Mouse (Mus musculus) left cerebral cortex, postnatal 36 days (tissue): ENCODE results near the gene Gpc6. TPM values are rescaled to one million over a fixed set of nuclear protein-coding genes. Genes with fewer than 3 reads are reported as not detected.

ENCODE experiments used
- DNase-seq, 2 experiments: peaks; one replicate each; pipeline ENCODE4 v3.0.0; 2021 to 2022; ENCODE audit warnings: low spot score in 2 of 2, mixed read lengths in 1 of 2
- intact Hi-C: fragments of 180-260 bp; cut with DNase I; formaldehyde crosslinking; loops from one replicate; pipeline ENCODE4 v1.15.1; 2025
- total RNA-seq, 2 experiments: library from RNA; stranded (reverse); gene quantifications; 2 replicates each; pipeline ENCODE4 v1.2.3; 2021

Gpc6 gene
- total RNA-seq, 2 experiments from 2014 or later: 15.5 to 16.2 TPM

DNA sequence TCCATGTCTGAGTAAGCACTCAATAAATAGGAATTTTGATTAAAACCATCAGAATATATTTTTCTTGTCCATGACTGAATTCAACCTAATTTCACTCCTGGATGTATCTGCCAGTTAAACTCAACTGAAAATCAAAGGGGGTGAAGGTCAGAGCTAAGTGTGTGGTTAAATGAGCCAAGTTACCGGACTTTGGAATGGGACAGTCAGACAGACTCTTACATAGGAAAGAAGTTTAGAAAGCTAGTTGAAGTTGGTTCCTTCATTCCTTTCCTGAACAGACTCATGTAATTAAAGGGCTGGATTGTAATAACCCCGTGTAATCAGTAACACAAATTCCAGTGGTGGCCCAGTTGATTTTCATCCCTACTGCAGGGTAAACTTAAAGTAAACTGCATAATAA is 595.6 kb downstream of the Gpc6 start:
- intact Hi-C loops: no loop called here
- DNase-seq: no peak

DNA sequence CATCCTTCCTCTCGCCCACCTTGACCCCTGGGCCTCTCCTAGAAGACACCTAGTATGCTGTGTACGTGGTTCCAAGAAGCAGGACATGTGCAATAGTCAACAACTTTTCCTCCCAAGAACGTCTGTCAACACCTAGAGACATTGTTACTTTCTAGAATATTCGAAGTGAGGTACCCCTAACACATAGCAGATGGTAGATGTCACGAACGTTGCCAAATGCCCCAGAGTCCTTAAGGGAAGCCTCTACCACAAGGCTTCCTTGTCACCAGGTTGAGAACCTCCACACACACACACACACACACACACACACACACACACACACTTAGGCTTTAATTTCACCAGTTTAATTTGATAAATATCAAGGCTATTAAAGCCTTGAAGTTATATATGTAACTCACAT is 600.0 kb downstream of the Gpc6 start:
- intact Hi-C loops: no loop called here
- no peak for DNase-seq

DNA sequence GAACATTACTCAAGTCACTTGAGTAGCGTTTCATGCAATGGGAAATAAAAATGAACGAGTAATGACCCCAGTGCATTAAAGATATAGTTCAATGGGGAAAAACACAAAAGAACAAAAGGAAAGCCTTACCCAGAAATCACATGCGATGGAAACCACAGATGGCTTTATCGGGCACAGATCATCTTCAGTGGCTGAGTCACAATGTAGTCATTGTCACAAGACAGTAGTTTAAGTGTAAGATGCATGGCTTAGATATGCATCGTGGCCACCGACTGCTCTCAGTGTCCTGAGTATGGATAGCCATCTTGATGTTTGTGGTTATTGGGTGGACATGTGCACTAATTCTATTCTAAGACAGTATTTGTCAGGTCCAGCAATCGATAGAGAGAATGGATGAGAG is 601.9 kb downstream of the Gpc6 start:
- DNase-seq: no peak
- intact Hi-C loops: no loop called here

DNA sequence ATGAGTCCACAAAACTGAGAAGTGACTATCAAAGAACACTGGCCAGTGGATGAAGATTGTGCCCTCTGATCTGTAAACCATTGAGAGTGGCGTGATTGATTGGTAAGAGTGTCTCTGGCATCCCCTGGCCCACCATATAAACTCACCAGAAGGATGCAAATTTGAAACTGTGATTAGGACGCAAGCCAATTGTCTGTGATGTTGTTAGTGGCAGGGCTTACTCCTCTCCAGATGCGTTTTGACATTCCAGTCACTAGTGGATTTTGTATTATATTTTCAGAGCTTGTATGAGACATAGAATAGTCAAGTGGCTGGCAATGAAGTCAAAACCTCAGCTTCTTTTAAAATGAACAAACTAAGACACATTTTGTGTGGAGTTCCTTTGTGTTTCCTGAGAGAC is 604.3 kb downstream of the Gpc6 start:
- intact Hi-C loops: no loop called here
- no peak for DNase-seq

DNA sequence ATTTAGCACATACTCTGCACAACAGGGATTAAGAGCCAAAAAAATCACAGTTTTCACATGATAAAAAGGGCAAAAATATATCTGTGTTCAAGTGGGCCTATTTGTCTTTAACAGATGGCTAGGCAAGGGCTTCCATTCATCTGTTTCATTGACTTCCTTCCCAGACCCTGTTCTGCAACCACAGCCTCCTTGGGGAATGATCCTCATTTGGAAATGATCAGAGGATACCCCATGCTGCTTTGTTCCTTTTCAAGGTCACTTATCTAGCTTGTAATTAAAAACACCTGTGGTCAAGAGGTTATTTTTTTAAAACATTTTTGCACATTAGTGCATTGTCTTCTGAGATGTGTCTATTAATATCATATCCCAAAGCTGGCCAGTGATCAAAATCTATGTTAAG is 627.7 kb downstream of the Gpc6 start:
- intact Hi-C loops: no loop called here
- no peak for DNase-seq

DNA sequence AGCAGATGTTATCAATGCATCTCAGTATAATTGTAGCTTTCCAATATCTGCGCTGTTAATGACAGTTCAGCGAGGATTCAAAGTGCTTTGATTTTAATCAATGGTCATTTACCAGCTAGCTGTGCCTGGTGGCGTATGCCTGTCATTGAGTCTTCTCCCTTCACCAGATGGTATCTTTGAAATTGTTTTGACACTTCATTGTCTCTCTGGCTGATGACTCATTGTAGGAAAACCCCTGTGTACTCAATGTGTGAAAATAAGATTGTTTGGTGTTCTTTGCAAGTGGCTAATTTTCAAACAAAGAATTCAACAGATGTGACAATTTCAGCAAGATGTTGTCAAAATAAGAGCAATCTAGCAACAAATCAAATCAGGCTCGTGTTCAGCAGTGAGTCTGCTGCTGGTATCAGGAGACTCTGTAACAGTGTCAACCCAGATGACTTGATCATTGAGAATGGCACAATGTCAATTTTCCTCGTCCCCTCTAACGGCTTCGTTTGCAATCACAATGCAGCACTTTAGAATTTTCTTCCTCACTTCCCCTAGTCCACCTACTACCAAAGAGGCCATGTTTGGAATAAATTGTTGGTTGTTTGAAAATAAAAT is 631.7 kb downstream of the Gpc6 start:
- intact Hi-C loops: no loop called here
- no peak for DNase-seq

DNA sequence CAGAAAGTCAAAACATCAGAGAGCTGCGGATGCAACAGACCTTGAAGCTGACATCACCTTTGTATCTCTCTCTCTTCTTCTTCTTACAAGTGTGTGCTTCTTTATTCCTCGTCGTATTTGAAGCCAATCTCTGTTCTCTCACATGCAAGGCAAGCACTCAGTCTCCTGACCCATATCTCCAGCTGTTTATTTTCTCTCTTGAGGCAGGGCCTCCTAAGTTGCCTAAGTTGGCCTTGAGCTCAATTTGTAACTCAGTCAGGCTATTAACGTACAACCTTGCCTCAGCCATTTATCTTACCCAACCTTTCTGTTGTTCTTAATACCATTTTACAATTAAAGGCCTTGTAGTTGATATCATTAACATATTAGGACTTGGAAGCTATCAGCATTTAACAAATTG is 637.0 kb downstream of the Gpc6 start:
- no peak for DNase-seq
- intact Hi-C loops: no loop called here

DNA sequence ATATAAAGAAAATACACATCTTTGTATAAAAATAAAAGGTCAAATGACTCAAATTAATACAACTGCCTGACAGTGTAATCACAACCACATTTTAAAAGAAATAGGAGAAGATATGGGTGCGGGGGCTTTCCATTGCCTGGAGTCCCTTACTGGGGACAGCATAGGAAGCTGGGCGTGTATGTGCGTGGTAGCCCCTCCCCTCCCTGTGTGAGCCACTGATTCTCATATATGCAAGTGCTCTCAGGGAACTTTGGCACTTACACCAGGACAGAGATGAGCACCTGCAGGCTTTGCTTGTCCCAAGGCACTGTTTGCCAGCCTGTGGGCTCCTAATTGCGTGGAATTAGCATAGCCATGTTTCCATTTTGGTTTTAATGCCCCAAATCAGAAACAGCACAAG is 644.2 kb downstream of the Gpc6 start:
- intact Hi-C loops: no loop called here
- DNase-seq: no peak

DNA sequence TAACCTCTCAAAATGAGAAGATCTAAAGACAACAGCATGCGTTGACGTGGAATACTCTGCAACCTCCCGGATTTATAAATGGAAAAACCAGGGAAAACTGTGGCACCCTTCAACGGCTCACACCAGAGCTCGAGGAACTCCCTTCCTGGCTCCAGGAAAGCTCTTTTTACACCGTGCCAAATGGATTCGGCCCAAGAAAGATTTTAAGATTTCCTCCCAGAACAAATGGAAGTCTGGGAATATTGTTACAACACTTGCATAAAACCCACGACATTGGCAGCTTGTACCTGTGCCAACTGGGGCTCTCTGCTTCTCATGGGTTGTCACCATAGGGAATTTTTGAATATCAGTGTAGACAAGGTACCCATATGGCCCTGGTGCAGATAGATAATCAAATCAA is 647.1 kb downstream of the Gpc6 start:
- intact Hi-C loops: no loop called here

DNA sequence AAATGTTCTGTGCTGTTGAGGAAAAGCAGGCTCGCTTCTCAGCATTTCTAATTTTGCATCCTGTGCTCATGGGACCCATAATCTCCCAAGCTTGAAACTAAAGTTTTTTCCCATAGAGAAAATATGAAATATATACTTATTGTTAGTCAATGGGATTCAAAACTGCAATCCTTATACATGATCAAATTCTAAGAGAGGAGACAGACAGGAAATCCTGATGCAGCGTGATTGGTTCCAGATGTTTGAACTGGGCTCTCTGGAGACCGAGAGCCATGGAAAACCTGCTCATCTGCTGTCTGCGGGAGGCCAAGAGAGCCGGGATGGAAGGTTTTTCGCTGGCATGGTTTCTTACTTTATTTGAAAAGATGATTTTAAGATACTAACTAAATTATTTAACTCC is 649.1 kb downstream of the Gpc6 start:
- no peak for DNase-seq
- intact Hi-C loops: no loop called here

More for the DNA sequence above, 647.1 kb downstream of the Gpc6 start:
- DNase-seq: peak in 1 of 2 experiments; percentile 15

DNA sequence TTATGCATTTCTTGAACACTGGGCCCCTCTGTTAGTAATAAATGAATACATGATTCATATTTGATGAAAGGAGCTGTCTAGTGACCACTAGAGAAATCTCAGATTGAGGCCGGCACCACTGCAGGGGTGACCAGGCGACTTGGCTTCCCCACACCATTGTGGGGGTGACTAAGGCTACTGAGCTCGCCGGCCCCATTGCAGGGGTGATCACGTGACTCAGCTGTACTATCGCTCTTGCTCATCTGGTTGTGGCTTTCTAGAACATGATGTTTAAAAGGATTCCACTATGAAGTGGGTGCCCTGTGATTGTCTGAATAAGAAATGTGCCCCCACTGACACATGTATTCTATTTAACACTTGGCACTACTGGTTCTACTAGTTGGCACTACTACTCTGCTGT is 656.6 kb downstream of the Gpc6 start:
- intact Hi-C loops: no loop called here
- DNase-seq: no peak

DNA sequence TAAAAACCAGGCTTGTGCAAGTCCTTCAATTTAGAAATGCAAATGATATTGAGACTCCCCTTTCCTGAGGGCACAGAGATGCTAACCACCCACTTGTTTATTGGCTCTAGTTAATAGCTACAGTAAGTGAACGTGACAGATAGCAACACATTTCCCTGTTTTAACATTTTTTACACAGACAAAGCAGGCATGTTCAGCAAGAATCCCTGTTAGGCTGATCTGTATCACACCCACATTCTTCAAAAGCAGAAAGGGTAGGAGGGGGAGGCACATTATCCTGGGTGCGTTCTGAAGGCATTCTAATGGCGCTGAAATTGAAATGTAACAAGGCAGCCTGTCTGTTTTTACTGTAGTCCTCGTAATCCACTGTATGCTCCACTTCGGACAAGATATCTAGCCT is 674.6 kb downstream of the Gpc6 start:
- intact Hi-C loops: no loop called here

DNA sequence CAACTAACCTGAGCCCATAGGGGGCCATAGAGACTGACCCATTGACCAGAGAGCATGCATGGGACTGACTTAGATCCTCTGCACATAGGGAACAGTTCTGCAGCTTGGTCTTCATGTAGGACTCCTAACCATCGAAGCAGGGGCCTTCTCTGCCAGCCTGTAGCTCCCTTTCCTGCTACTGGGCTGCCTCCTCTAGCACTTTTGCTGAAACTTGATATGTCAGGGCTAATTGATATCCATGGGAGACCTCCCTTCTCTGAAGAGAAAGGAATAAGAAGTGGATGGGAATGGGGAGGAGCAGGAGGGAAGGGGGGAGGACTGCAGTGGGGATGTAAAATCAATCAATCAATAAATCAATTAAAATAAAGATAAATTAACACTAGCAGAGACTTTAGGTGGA is 678.7 kb downstream of the Gpc6 start:
- no peak for DNase-seq
- intact Hi-C loops: no loop called here

More for the DNA sequence above, 674.6 kb downstream of the Gpc6 start:
- DNase-seq: no peak

DNA sequence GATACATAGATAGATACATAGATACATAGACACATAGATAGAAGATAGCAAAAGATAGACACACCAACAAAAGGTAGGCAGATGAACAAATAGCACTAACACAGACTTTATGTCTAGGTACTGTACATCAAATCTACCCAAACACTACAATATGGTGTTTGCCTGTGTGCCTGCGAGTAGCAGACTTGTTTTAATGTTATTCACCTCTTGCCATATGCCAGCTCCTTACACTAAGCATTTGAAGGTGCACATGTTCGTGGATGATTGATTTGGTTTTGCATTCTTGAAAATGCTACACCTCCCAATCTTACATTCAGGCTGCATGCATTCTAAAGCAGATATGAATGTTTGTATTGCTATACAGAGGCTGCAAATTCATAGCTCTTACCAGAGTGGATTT is 680.6 kb downstream of the Gpc6 start:
- intact Hi-C loops: no loop called here

DNA sequence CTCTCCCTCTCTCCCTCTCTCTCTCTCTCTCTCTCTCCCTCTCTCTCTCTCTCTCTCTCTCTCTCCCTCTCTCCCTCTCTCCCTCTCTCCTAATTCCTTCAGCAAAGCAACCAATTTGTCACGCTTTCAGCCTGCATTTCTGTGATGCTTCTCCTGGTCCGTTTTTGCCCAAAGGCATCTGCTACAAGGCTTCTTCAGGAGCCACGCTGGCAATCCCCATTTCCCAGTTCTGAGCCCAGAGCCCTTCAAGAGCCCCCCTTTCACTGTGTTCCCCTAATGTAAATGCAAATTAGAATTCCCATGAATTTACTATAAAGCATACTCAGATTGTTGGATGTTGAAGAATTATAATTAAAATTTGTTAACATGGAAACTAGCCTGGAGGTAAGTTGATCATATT is 686.0 kb downstream of the Gpc6 start:
- DNase-seq: no peak
- intact Hi-C loops: no loop called here

More for the DNA sequence above, 680.6 kb downstream of the Gpc6 start:
- DNase-seq: no peak

DNA sequence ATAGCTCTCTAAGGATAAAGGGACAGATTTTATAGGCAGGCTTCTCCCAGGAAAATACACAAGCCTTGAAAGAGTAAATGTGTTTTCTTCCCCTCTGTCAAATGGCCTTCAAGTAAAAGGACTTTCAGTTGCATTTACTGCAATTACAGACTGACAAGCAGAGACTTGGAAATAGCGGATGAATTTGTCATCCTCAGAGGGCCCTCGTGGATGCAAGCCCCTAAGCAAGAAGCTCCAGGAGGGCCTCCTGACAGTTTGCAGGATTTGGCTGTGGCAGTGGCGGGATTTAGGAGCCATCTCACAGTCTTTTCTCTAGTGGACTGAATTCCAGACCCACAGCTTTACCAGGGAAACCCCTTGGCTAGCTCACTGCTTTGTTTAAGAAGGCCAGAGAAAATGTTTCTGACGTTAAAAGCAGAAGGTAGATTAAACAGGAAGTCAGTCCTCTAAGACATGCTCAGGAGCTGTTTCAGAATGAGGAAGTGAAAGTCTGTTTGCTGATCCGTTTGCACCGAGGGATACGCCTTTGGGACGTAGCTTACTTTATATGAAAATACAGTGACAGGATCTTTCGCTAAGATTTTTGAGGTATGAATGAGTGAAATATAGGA is 700.1 kb downstream of the Gpc6 start:
- intact Hi-C loops: no loop called here

DNA sequence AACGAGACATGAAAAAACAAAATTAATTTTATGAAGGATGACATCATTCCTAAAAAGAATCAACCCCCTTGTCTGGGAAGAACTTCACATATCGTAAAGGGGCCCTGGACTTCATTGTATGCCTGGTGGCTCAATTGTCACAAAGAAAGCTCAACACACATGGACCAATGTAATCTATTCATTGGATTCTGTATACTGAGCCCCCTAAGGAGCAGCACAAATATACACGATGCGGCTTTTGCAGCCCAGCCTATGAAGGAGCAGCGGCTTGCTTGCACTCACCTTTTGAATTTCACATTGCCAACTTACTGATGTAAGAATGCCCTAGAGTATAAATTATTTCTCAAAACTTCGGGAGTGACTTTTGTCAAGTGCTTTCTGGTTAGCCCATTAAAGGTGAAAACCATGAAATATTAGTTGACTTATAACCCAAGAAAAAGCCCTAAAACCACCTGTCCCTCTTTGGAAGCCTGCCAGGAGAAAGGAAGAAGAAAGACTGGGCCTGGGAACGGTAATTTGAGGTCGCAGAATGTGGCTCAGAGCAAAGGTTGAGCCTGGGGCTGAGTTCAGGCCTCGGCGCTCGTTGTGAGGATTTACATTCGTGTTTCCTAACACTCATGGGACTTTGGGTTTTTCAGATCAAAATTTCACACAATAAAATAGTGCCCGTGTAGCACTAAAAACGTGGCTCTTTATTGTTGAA is 709.3 kb downstream of the Gpc6 start:
- DNase-seq: no peak
- intact Hi-C loops: no loop called here

More for the DNA sequence above, 700.1 kb downstream of the Gpc6 start:
- no peak for DNase-seq

DNA sequence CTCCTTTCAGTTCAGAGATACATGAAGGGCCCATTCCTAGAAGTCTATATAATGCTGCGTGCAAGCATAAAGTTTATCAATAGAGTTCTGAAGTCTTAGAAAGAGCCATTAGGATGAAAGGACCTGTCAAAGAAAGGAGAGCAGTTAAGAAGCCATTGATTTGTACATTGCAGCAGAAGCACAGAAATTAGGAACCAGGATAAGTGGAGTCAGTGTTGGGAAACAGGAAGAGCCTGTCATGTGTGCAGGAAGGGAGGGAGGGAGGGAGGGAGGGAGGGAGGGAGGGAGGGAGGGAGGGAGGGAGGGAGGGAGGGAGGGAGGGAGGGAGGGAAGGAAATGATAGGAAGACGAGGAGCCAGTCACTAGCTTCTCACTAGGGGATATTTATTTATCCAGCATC is 716.7 kb downstream of the Gpc6 start:
- intact Hi-C loops: no loop called here
- DNase-seq: no peak

DNA sequence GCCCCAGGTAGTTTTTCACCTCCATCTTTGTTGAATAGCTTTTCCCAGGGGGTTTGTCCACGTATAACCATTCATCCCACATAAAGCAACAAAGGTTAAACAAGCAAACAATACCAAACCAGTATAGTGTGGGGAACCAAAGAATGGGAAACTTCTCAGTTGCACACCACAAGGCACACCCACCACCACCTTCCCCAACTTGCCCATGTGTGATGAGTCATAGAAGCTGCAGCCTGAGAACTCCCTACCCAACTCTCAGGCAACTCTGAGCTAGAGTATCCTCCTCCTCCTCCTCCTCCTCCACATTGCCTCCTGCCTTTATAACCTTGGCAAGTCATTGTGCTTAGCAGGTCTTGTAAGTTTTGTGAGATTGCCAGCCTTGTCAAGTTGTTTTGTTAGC is 718.0 kb downstream of the Gpc6 start:
- DNase-seq: no peak
- intact Hi-C loops: no loop called here

DNA sequence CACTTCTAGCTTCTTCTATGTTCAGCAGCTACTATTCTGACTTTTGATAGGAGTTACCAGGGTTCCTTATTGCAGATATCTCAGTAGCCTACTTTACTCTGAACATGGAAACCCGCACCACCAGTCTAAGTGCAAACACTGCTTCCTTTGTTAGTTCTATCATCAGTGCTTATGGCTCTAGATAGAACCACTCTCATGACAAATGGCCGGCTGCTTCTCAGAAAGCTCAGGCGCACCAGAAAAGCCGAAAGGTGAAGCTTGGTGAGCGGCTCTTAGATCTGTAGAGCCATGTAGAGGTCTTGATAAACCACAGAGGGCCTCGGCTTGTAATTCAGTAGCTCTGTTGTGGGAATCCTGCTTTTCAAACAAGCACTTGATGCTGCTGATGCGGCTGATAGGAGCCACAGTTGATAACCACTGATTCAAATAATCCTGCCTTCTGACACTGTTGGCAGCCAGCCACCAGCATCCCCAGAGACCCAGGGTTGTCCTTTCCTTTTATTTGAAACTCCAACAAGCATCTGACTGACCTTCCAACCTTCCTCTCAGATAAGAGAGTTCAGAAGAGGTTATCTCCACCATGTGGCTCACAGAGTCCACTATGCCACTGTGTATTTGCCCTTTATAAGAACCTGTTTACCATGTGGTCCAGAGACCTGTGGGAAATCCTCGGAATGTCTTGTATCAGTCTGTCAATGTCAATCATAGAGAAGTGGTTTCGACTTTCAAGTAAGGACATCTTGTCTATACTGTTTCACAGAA is 723.3 kb downstream of the Gpc6 start:
- DNase-seq: no peak
- intact Hi-C loops: no loop called here

DNA sequence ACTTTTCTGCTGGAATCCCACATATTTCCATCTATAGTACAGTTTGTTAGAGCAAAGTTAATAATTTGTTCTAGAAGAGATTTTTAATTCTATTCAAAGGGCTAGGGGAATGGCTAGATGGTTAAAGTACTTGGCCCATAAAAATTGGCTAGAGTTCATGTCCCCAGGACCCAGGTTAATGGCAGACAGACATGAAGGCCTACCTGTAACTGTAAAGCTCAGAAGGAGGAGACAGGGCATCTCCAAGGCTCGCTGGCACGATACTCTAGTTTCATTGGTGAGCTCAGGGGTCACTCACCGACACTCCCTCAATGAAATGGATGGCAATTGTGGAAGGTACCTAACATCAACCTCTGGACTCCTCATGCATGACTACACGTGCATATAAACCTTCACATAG is 725.0 kb downstream of the Gpc6 start:
- no peak for DNase-seq
- intact Hi-C loops: no loop called here
